Mouse (Mus musculus): ENCODE data around the gene Lyrm4. TPM values are rescaled to one million over a fixed set of nuclear protein-coding genes. Genes with fewer than 3 reads are reported as not detected.

Gene Lyrm4
- polyA plus RNA-seq, 1 experiment from 2014 or later = 13.1 TPM

- in situ Hi-C loops (cut with MboI; ENCODE audit: low pct_unique_long_range_greater_than_20kb) = no loop called here
- CTCF ChIA-PET = interaction anchor here (1.0 kb wide), 1 partner anchor 37 kb away, joined by 3 read pairs; no protein-coding TSS in a partner anchor
- no peaks in the 10 kb centered on the region for H3K27me3 ChIP-seq
- ATAC-seq = no peak
- POLR2A ChIA-PET = interaction anchor here (0.6 kb wide), 1 partner anchor 20 kb away, joined by 3 read pairs; no protein-coding TSS in a partner anchor
- no peak for DNase-seq (ENCODE audit: low read depth, low spot score)
- no peak for TF ChIP-seq CTCF (IDR thresholded peaks at IDR 0.05)
These were observed 60.8 kb downstream of the Lyrm4 start for GRCm38 (mm10) chr13:36056509-36056908.

GRCm38 (mm10) chr13:36035528-36035927 is 81.8 kb downstream of the Lyrm4 start:
- in situ Hi-C loops (cut with MboI; ENCODE audit: low pct_unique_long_range_greater_than_20kb) = no loop called here
- ChIA-PET POLR2A (no interaction called here), CTCF (no interaction called here)
- no peak for DNase-seq (ENCODE audit: low read depth, low spot score)
- no peak for ATAC-seq
- no peaks in the 10 kb centered on the region for H3K27me3 ChIP-seq
- TF ChIP-seq CTCF (IDR thresholded peaks at IDR 0.05) = no peak

GRCm38 (mm10) chr13:36031959-36032358 is 85.4 kb downstream of the Lyrm4 start:
- no peak for TF ChIP-seq CTCF (IDR thresholded peaks at IDR 0.05)
- DNase-seq (ENCODE audit: low read depth, low spot score) (no peak), ATAC-seq (no peak)
- ChIA-PET CTCF (no interaction called here), POLR2A (no interaction called here)
- in situ Hi-C loops (cut with MboI; ENCODE audit: low pct_unique_long_range_greater_than_20kb) = no loop called here
- H3K27me3 ChIP-seq = no peaks in the 10 kb centered on the region

- peak; percentile 27 for DNase-seq (ENCODE audit: low read depth, low spot score)
- TF ChIP-seq CTCF (IDR thresholded peaks at IDR 0.05) = peak; percentile 78
- POLR2A ChIA-PET = interaction anchor here (0.6 kb wide), 2 partner anchors 773 to 1178 kb away, joined by 3 to 4 read pairs; no protein-coding TSS in a partner anchor
- CTCF ChIA-PET = interaction anchor here (0.7 to 2.0 kb wide), 13 partner anchors 10 to 262 kb away, joined by 3 to 7 read pairs (median 3); no protein-coding TSS in a partner anchor
- no peak for ATAC-seq
- in situ Hi-C loops (cut with MboI; ENCODE audit: low pct_unique_long_range_greater_than_20kb) = loop anchor here (5.0 to 25.0 kb wide), 4 partner anchors 98 to 1293 kb away; partner anchors contain the start of genes Fars2 and Lyrm4
- no peaks in the 10 kb centered on the region for H3K27me3 ChIP-seq
These were observed 97.7 kb downstream of the Lyrm4 start for GRCm38 (mm10) chr13:36019309-36020274.

GRCm38 (mm10) chr13:36018017-36018416 is 99.3 kb downstream of the Lyrm4 start:
- ChIA-PET CTCF (interaction anchor here (2.0 kb wide), 1 partner anchor 101 kb away, joined by 7 read pairs; no protein-coding TSS in a partner anchor), POLR2A (no interaction called here)
- no peak for TF ChIP-seq CTCF (IDR thresholded peaks at IDR 0.05)
- no peak for DNase-seq (ENCODE audit: low read depth, low spot score)
- H3K27me3 ChIP-seq = no peaks in the 10 kb centered on the region
- no peak for ATAC-seq
- in situ Hi-C loops (cut with MboI; ENCODE audit: low pct_unique_long_range_greater_than_20kb) = loop anchor here (25.0 kb wide), 1 partner anchor 769 kb away; no protein-coding TSS in a partner anchor

- no peak for ATAC-seq
- ChIA-PET POLR2A (no interaction called here), CTCF (no interaction called here)
- in situ Hi-C loops (cut with MboI; ENCODE audit: low pct_unique_long_range_greater_than_20kb) = loop anchor here (25.0 kb wide), 1 partner anchor 772 kb away; no protein-coding TSS in a partner anchor
- no peaks in the 10 kb centered on the region for H3K27me3 ChIP-seq
- no peak for DNase-seq (ENCODE audit: low read depth, low spot score)
- no peak for TF ChIP-seq CTCF (IDR thresholded peaks at IDR 0.05)
These were observed 101.7 kb downstream of the Lyrm4 start for GRCm38 (mm10) chr13:36015636-36016035.

GRCm38 (mm10) chr13:36009981-36010380 is 107.3 kb downstream of the Lyrm4 start:
- ATAC-seq (no peak), DNase-seq (ENCODE audit: low read depth, low spot score) (no peak)
- CTCF ChIA-PET = no interaction called here
- in situ Hi-C loops (cut with MboI; ENCODE audit: low pct_unique_long_range_greater_than_20kb) = loop anchor here (25.0 kb wide), 1 partner anchor 777 kb away; no protein-coding TSS in a partner anchor
- POLR2A ChIA-PET = no interaction called here
- no peaks in the 10 kb centered on the region for H3K27me3 ChIP-seq
- no peak for TF ChIP-seq CTCF (IDR thresholded peaks at IDR 0.05)

- no peak for ATAC-seq
- POLR2A ChIA-PET = no interaction called here
- TF ChIP-seq CTCF (IDR thresholded peaks at IDR 0.05) = no peak
- H3K27me3 ChIP-seq = no peaks in the 10 kb centered on the region
- in situ Hi-C loops (cut with MboI; ENCODE audit: low pct_unique_long_range_greater_than_20kb) = loop anchor here (25.0 kb wide), 1 partner anchor 787 kb away; no protein-coding TSS in a partner anchor
- no peak for DNase-seq (ENCODE audit: low read depth, low spot score)
- CTCF ChIA-PET = interaction anchor here (1.3 kb wide), 1 partner anchor 19 kb away, joined by 3 read pairs; no protein-coding TSS in a partner anchor
These were observed 116.5 kb downstream of the Lyrm4 start for GRCm38 (mm10) chr13:36000798-36001197.

GRCm38 (mm10) chr13:35997606-35998005 is 119.7 kb downstream of the Lyrm4 start:
- ATAC-seq = no peak
- in situ Hi-C loops (cut with MboI; ENCODE audit: low pct_unique_long_range_greater_than_20kb) = no loop called here
- no peak for TF ChIP-seq CTCF (IDR thresholded peaks at IDR 0.05)

GRCm38 (mm10) chr13:35995696-35996426 is 121.5 kb downstream of the Lyrm4 start:
- no peak for TF ChIP-seq CTCF (IDR thresholded peaks at IDR 0.05)
- ChIA-PET POLR2A (interaction anchor here (0.6 kb wide), 1 partner anchor 14 kb away, joined by 3 read pairs; no protein-coding TSS in a partner anchor), CTCF (no interaction called here)
- ATAC-seq (no peak), DNase-seq (ENCODE audit: low read depth, low spot score) (no peak)
- no peaks in the 10 kb centered on the region for H3K27me3 ChIP-seq
- in situ Hi-C loops (cut with MboI; ENCODE audit: low pct_unique_long_range_greater_than_20kb) = no loop called here

More at GRCm38 (mm10) chr13:35997606-35998005, 119.7 kb downstream of the Lyrm4 start:
- H3K27me3 ChIP-seq = no peaks in the 10 kb centered on the region
- DNase-seq (ENCODE audit: low read depth, low spot score) = no peak
- CTCF ChIA-PET = no interaction called here
- POLR2A ChIA-PET = no interaction called here
